Mouse (Mus musculus) skeletal muscle tissue, adult 2 months (tissue): ENCODE measurements around the gene Tmem202.

ENCODE experiments used
- DNase-seq: peaks from one replicate; pipeline ENCODE4 v3.0.0-alpha.2; 2012; ENCODE audit warnings: low read depth, low spot score

Tmem202 gene

GRCm38 (mm10) chr9:59533422-59533821, 6.2 kb downstream of the Tmem202 start:
- DNase-seq, result no peak

DNA sequence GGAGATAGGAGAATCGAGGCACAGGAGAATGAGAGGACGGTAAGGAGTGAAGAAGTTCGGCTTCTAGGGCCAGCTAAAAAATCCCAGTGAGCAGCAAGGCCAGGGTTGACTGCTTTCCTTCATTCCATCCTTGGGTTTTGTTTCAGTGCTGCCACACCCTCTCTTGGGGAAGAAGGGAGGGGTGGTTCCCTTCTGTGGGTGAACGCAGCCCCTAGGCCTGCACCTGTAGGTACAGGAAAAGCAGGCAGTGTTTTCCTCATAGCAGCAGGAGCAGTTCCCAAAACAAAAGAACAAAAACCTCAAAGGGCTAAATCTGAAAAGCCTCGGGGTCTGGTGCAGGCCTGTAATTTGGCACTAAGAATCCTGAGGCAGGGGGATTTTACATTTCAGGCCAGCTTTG, 8.0 kb downstream of the Tmem202 start:
- no peak for DNase-seq

GRCm38 (mm10) chr9:59528274-59528673, 11.4 kb downstream of the Tmem202 start:
- no peak for DNase-seq

DNA sequence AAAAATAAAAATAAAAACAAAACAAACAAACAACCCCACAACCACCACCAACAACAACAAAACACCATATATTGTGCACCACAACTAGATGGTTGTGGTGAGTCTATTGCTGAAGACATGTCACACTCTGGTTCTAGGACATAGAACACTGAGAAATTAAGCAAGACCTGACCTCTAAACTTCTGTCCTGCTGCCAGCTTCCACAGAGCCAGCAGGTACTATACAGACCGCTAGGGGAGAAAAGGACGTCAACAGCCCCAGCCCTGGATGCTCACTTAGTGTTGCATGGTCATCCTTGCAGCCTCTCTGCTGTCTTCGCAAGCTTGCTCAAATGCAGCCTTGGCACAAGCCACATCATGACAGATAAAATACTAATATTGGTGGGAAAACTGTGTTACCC, 12.1 kb downstream of the Tmem202 start:
- no peak for DNase-seq

DNA sequence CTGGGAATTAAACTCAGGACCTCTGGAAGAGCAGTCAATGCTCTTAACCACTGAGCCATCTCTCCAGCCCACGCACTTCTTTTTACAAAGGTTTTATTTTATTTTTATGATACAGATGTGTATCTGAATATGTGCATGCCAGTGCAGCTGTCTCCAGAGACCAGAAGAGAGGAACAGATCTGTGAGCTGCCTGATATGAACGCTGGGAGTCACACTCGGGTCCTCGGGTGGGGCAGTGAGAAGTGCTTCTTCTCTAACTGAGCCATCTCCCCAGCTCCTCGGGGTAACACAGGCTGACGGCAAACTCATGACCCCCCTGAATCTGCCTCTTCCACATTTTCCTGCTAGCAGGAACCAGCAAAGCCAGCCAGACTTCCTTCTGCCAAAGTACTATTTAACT, 12.9 kb downstream of the Tmem202 start:
- no peak for DNase-seq

- DNase-seq, result no peak
These were observed 16.7 kb downstream of the Tmem202 start for GRCm38 (mm10) chr9:59522906-59523305.

- DNase-seq, result no peak
These were observed 20.3 kb downstream of the Tmem202 start for GRCm38 (mm10) chr9:59519396-59519795.

DNA sequence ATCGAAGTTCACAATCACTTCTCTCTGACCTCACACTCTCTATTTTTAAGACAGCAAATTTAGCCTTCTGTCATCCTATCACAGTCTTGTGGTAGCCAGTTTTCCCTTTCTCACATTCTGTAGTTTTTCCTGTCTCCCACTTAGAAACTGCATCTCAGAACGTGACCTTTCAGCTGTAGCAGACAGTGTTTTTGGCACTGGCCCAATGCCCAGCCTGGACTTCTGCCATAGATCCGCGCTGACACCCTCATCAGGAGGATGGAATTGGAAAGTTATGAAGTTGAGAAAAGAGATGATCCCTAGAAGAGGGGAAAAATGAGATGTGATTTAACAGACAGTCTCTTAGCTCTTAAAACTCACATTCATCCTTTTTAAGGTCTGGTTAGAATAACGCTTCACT, 20.7 kb downstream of the Tmem202 start:
- DNase-seq, result no peak

DNA sequence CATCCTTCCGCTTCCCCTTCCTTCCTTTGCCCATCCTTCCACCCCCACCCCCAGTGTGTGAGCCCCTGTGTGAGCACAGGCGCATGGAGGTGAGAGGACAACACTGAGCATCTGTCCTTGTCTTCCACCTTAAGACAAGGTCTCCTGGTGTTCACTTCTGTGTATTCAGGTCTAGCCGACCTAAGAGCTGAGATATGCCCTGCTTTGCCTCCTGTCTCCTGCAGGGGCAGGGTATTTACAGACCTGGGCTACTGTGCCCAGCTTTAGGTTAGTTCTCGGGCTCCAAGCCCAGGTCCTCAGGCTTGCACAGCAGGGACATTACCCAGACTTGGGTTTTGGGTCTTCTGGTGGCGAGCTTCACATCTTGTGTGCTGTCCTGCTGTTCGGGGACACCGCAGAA, 22.5 kb downstream of the Tmem202 start:
- DNase-seq, result no peak

DNA sequence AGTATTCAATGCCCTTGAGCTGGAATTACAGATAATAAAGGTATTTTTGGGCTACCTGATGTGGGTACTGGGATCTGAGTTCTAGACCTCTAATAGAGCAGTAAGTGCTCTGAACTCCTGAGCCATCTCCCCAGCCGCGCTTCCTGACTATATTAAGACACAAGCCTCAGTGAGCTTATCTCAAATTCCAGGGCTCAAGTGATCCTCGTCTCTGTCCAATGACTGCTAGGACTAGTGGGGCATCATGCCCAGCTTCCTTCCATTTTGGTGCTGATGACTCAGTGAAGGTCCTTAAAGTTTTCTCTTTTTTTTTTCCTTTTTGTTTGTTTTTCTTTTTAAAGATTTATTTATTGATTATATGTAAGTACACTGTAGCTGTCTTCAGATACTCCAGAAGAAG, 24.6 kb downstream of the Tmem202 start:
- DNase-seq, result no peak

DNA sequence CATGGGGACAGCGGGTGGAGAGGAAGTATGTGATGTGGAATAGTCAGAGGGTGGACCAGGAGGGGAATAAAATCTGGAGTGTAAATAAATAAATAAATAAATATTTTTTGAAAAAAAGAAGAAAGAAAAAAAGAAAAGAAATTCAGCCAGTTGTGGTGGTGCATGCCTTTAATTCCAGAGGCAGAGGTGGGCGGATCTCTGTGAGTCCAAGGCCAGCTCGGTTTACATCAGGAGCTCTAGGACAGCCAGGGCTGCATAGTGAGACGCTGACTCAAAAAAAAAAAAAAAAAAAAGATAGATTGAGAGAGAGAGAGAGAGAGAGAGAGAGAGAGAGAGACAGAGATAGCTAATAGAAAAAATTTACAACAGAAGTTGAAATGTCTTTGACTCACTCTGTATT, 27.3 kb downstream of the Tmem202 start:
- no peak for DNase-seq

DNA sequence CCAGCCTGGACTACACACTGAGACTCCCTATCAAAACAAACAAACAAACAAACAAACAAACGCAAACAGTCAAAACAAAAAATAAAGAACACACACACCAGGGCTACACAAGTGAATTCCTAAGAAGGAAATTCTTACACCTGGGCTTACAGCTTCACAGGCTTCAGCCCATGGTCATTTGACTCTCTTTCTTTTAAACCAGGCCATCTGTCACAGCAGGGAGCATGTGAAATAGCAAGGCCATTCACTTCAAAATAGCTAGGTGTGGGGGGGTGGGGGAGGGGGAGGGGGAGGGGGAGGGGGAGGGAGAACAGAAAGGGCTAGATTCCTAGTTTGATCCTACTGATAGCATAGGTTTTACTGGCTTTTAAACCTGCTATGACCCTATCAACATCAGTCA, 31.5 kb downstream of the Tmem202 start:
- DNase-seq, result no peak

GRCm38 (mm10) chr9:59487331-59487730, 52.3 kb downstream of the Tmem202 start:
- no peak for DNase-seq

DNA sequence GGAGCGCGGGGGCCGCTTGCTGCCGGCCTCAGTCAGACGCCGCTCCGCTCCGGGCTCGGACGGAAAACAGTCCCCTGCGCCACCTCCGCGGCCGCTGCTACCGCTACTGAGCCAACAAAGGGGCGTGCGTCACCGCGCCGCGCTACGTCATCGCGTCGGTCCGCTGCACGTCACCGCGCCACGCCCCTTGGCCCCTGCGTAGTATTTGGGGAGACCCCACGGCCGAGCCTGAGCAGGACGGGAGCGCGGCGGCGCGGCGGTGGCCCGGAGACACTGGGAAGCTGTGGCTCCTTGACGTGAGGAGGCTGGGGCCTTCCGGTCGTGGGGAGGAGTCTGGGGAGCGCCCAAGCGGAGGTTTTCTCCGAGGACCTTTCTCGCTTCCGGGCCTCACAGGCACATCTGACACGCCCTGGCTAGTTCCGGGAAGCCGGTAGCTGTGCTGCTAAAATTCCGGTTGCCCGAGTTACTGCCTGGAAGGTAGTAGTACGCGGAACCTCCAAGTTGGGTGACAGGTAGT, 53.0 kb downstream of the Tmem202 start, which contains the start of gene Arih1:
Gene Arih1 (minus strand): TSS at position 70 of the 517 bp plus-strand sequence.
- DNase-seq, result peak; percentile 98

DNA sequence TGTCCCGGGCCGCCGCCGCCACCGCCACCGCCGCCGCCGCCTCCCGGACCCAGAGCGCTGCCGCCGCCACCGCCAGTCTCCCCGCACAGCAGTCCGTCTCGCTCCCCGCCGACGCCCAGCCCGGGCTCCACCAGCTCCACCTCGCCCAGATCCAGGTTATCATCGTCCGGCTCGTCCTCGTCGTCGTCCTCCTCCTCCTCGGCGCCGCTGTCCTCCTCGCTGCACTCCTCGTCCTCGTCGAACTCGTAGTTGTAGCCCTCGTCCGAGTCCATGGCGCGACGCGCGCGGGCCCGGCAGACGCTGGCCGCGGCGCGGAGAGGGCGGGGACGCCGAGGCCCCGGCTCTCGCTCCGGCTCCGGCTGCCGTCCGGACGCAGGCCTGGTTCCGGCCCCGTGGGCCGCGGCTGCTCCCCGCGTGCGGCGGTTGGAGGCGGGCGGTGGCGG, 53.5 kb downstream of the Tmem202 start:
- no peak for DNase-seq

GRCm38 (mm10) chr9:59485511-59486075, 54.1 kb downstream of the Tmem202 start:
- DNase-seq, result peak; percentile 56

GRCm38 (mm10) chr9:59484760-59485159, 54.9 kb downstream of the Tmem202 start:
- DNase-seq, result no peak

DNA sequence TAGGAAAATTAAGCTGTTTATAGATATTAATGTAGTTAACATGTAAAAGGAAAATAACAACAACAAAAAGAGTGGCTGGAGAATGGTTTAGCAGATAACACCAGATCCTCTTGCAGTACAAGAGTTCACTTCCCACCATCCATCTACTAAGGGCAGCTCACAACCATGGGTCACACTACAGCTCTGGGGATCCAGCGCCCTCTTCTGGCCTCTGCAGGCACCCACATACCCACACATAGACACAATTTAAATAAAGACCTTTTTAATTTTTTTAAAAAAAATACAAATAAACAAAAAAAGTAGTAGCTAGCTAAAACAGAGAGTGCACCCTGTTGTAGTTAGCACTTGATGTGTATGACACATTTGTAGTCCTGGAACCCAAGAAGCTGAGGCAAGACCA, 57.2 kb downstream of the Tmem202 start:
- no peak for DNase-seq

GRCm38 (mm10) chr9:59476617-59477016, 63.0 kb downstream of the Tmem202 start:
- no peak for DNase-seq

GRCm38 (mm10) chr9:59474838-59475237, 64.8 kb downstream of the Tmem202 start:
- DNase-seq, result no peak

GRCm38 (mm10) chr9:59473171-59473570, 66.5 kb downstream of the Tmem202 start:
- DNase-seq, result no peak

- no peak for DNase-seq
These were observed 70.2 kb downstream of the Tmem202 start for GRCm38 (mm10) chr9:59469446-59469845.
